Comparison of ENCODE assay signal across 22 mouse cellular contexts in the genomic region with DNA sequence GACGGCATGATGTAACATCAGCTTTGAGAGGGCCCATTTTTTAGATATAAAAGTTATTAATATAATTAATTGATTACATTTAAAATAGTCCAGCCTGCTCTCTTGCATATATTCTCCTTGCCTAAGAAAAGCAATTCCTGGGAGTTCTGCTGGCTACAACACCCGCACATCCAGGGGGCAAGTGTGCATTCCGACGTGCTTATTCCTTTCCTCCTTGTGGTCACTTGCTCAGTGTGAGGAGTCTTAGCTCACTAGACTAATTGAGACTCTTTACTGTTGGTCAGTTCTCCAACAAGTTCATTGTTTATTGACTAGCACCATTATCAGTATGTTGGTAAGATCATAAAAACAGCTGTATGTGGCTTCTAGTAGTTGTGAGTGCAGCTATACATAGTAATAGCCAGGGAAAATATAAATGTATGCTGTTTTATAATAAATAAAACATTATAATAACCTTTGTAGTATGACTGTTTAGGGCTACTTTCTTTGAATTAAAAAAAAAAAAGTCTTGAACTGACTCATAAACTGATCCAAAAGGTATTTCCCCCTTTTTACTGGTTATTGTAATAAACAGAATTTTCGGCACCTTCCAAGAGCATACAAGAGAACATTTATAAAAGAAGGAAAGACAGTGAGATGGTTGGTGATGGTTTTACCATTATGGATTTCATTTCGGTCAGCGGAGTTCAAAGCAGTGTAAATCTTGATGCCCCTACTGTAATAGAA.
"Had no signal": no experiment of that assay in that cellular context is flagged by ENCODE, and none has a peak within 500 bp of the region (broad histone marks: within the 10 kb centered on the region; RNA-seq: fewer than 3 reads in every experiment).

No protein-coding gene starts in this region.

- H3K27ac ChIP-seq: kidney, embryonic 15.5 days; limb, embryonic 10.5 days; limb, embryonic 13.5 days; liver, embryonic 12.5 days; liver, embryonic 15.5 days; lung, embryonic 15.5 days; midbrain, embryonic 10.5 days; midbrain, embryonic 13.5 days; stomach, embryonic 15.5 days had no signal

- DNase-seq: kidney, postnatal 10 days; kidney, postnatal 36 days; layer of hippocampus, postnatal 36 days; liver; lung, adult 18-20 months; lung, postnatal 36 days; retina, postnatal 1 day; right cerebral cortex, postnatal 25 days; spleen, adult 18-20 months; thymus, postnatal 25 days had no signal

- H3K4me1 ChIP-seq: limb, embryonic 10.5 days; liver, embryonic 15.5 days; midbrain, embryonic 10.5 days; midbrain, embryonic 13.5 days; stomach, embryonic 15.5 days had no signal

- H3K9me3 ChIP-seq: kidney, embryonic 15.5 days; limb, embryonic 10.5 days; limb, embryonic 13.5 days; liver, embryonic 12.5 days; liver, embryonic 15.5 days; lung, embryonic 15.5 days; megakaryocyte, embryonic 14.5 days; midbrain, embryonic 10.5 days; midbrain, embryonic 13.5 days; neural tube, embryonic 13.5 days; stomach, embryonic 15.5 days had no signal

- H3K4me2 ChIP-seq: kidney, embryonic 15.5 days; limb, embryonic 13.5 days; liver, embryonic 12.5 days; liver, embryonic 15.5 days; lung, embryonic 15.5 days; midbrain, embryonic 13.5 days; neural tube, embryonic 13.5 days; stomach, embryonic 15.5 days had no signal

- H3K9ac ChIP-seq: kidney, embryonic 15.5 days; limb, embryonic 13.5 days; liver, embryonic 12.5 days; liver, embryonic 15.5 days; lung, embryonic 15.5 days; midbrain, embryonic 13.5 days; neural tube, embryonic 13.5 days; stomach, embryonic 15.5 days had no signal

- H3K4me3 ChIP-seq: kidney, embryonic 15.5 days; limb, embryonic 10.5 days; limb, embryonic 13.5 days; liver, embryonic 12.5 days; liver, embryonic 15.5 days; lung, embryonic 15.5 days; megakaryocyte, embryonic 14.5 days; midbrain, embryonic 10.5 days; midbrain, embryonic 13.5 days; myocyte; neural tube, embryonic 13.5 days; stomach, embryonic 15.5 days had no signal

- H3K27me3 ChIP-seq: kidney, embryonic 15.5 days; liver, embryonic 12.5 days; liver, embryonic 15.5 days; lung, embryonic 15.5 days; megakaryocyte, embryonic 14.5 days; midbrain, embryonic 13.5 days; stomach, embryonic 15.5 days had no signal

- H3K36me3 ChIP-seq: kidney, embryonic 15.5 days; limb, embryonic 10.5 days; limb, embryonic 13.5 days; liver, embryonic 12.5 days; liver, embryonic 15.5 days; lung, embryonic 15.5 days; midbrain, embryonic 10.5 days; midbrain, embryonic 13.5 days; neural tube, embryonic 13.5 days; stomach, embryonic 15.5 days had no signal
